Comparison of ENCODE assay signal across 9 mouse cellular contexts in genomic region chr9:37932519-37932918, GRCm38 (mm10). TPM values are rescaled to one million over a fixed set of nuclear protein-coding genes. Genes with fewer than 3 reads are reported as not detected.
A peak's percentile ranks its signal among the peaks of the same experiment; 100 is the strongest.
DNase-seq lines count a peak whose midpoint lies in the region; ATAC-seq lines count a peak whose summit lies in the region.
"Had no signal": no experiment of that assay in that cellular context is flagged by ENCODE, and none has a peak within 500 bp of the region (broad histone marks: within the 10 kb centered on the region; RNA-seq: fewer than 3 reads in every experiment).

No protein-coding gene starts in this region.

- no peak overlapping the region for H3K27ac ChIP-seq in forebrain, embryonic 11.5 days (ENCODE audit: low read depth, low read length)
- H3K27ac ChIP-seq in hindbrain, embryonic 14.5 days: no peak overlapping the region

- WGBS in forebrain, embryonic 11.5 days: 9% methylated on average over 11 of the region's 11 CpGs
- 9% methylated on average over 11 of the region's 11 CpGs for WGBS in hindbrain, embryonic 14.5 days

- H3K9ac ChIP-seq in forebrain, embryonic 11.5 days (ENCODE audit: low read length): no peak overlapping the region
- H3K9ac ChIP-seq in hindbrain, embryonic 14.5 days: no peak overlapping the region

- no peaks in the 10 kb centered on the region for H3K9me3 ChIP-seq in forebrain, embryonic 11.5 days (ENCODE audit: control insufficient read depth, low read length)
- no peaks in the 10 kb centered on the region for H3K9me3 ChIP-seq in hindbrain, embryonic 14.5 days (ENCODE audit: control insufficient read depth, low read length)
- H3K9me3 ChIP-seq: megakaryocyte, embryonic 14.5 days had no signal

- no peaks in the 10 kb centered on the region for H3K4me1 ChIP-seq in forebrain, embryonic 11.5 days (replicated peaks; ENCODE audit: control insufficient read depth, insufficient read depth, low read length)
- no peaks in the 10 kb centered on the region for H3K4me1 ChIP-seq in hindbrain, embryonic 14.5 days (replicated peaks; ENCODE audit: control insufficient read depth, insufficient read depth, low read length)
- H3K4me1 ChIP-seq: megakaryocyte, embryonic 14.5 days had no signal

- H3K4me2 ChIP-seq in forebrain, embryonic 11.5 days (ENCODE audit: low read depth, low read length, severe bottlenecking): no peak overlapping the region
- no peak overlapping the region for H3K4me2 ChIP-seq in hindbrain, embryonic 14.5 days (replicated peaks)

- H3K4me3 ChIP-seq in forebrain, embryonic 11.5 days (ENCODE audit: low read depth, low read length): no peak overlapping the region
- H3K4me3 ChIP-seq in hindbrain, embryonic 14.5 days (replicated peaks; ENCODE audit: low read length): no peak overlapping the region
- H3K4me3 ChIP-seq: megakaryocyte, embryonic 14.5 days had no signal

- ATAC-seq in forebrain, embryonic 11.5 days (replicated peaks; ENCODE audit: low FRiP score): peak; percentile 77; the same call in 1 of the 2 replicates
- peak; percentile 84 for ATAC-seq in hindbrain, embryonic 14.5 days (ENCODE audit: low FRiP score)
- peak; percentile 88 for ATAC-seq in megakaryocyte-erythroid progenitor cell, adult 5-6 weeks (replicated peaks; ENCODE audit: low FRiP score, low TSS enrichment, poor library complexity, severe bottlenecking)

- peak; percentile 16 for DNase-seq in gastrocnemius, adult 18-20 months (ENCODE audit: low spot score)
- DNase-seq in gastrocnemius, postnatal 25 days: no peak
- peak; percentile 2 for DNase-seq in c-Kit-negative CD71-positive TER-119-positive erythroid progenitor cells, embryonic 14.5 days (ENCODE audit: low read depth, low spot score)
- DNase-seq in forebrain, embryonic 11.5 days (ENCODE audit: low spot score): peak; percentile 63
- DNase-seq in hindbrain, embryonic 14.5 days (ENCODE audit: low spot score): peak; percentile 93
- peak; percentile 42 for DNase-seq in layer of hippocampus, adult 9-11 months
- DNase-seq in right cerebral cortex, postnatal 36 days (ENCODE audit: low spot score in 2 of 2): peak; percentile 66 to 78

- H3K27me3 ChIP-seq in forebrain, embryonic 11.5 days (ENCODE audit: control insufficient read depth, insufficient read depth, low read length): no peaks in the 10 kb centered on the region
- H3K27me3 ChIP-seq in hindbrain, embryonic 14.5 days (ENCODE audit: control insufficient read depth, insufficient read depth, low read length): no peaks in the 10 kb centered on the region
- H3K27me3 ChIP-seq: megakaryocyte, embryonic 14.5 days had no signal

- H3K36me3 ChIP-seq in forebrain, embryonic 11.5 days (ENCODE audit: control insufficient read depth, insufficient read depth, low read length): no peaks in the 10 kb centered on the region
- H3K36me3 ChIP-seq in hindbrain, embryonic 14.5 days (replicated peaks; ENCODE audit: control insufficient read depth, insufficient read depth): no peaks in the 10 kb centered on the region

RNA-seq across cellular contexts. Expression of gene Olfr878, which starts 14.9 kb away (rescaled TPM):
- total RNA-seq in gastrocnemius, adult 18-20 months (2021): not detected
- not detected for total RNA-seq in gastrocnemius, postnatal 25 days (2021)
- not detected in 2 replicates for polyA plus RNA-seq in forebrain, embryonic 11.5 days (2014; fragmentation: Nextera tagmentation; extraction: Ambion mirVana)
- not detected in 2 replicates for polyA plus RNA-seq in hindbrain, embryonic 14.5 days (2014; fragmentation: Nextera tagmentation; extraction: Ambion mirVana)
- total RNA-seq in megakaryocyte-erythroid progenitor cell, adult 5-6 weeks (2014; fragmentation: Nextera tagmentation): not detected in 2 replicates
- not detected in 2 replicates for total RNA-seq in megakaryocyte-erythroid progenitor cell, adult 5-6 weeks (2017)

RNA-seq across cellular contexts. Expression of gene Olfr145, which starts 36.0 kb away (rescaled TPM):
- total RNA-seq in gastrocnemius, adult 18-20 months (2021): not detected
- total RNA-seq in gastrocnemius, postnatal 25 days (2021): not detected
- not detected in 2 replicates for polyA plus RNA-seq in forebrain, embryonic 11.5 days (2014; fragmentation: Nextera tagmentation; extraction: Ambion mirVana)
- polyA plus RNA-seq in hindbrain, embryonic 14.5 days (2014; fragmentation: Nextera tagmentation; extraction: Ambion mirVana): not detected in 2 replicates
- not detected in 2 replicates for total RNA-seq in megakaryocyte-erythroid progenitor cell, adult 5-6 weeks (2014; fragmentation: Nextera tagmentation)
- not detected in 2 replicates for total RNA-seq in megakaryocyte-erythroid progenitor cell, adult 5-6 weeks (2017)

RNA-seq across cellular contexts. Expression of gene Olfr881, which starts 59.1 kb away (rescaled TPM):
- not detected for total RNA-seq in gastrocnemius, adult 18-20 months (2021)
- total RNA-seq in gastrocnemius, postnatal 25 days (2021): not detected
- not detected in 2 replicates for polyA plus RNA-seq in forebrain, embryonic 11.5 days (2014; fragmentation: Nextera tagmentation; extraction: Ambion mirVana)
- polyA plus RNA-seq in hindbrain, embryonic 14.5 days (2014; fragmentation: Nextera tagmentation; extraction: Ambion mirVana): not detected in 2 replicates
- total RNA-seq in megakaryocyte-erythroid progenitor cell, adult 5-6 weeks (2014; fragmentation: Nextera tagmentation): not detected in 2 replicates
- not detected in 2 replicates for total RNA-seq in megakaryocyte-erythroid progenitor cell, adult 5-6 weeks (2017)
